Mouse (Mus musculus) kidney, postnatal 25 days (tissue): ENCODE results near the gene Acp1.
A peak's percentile ranks its signal among the peaks of the same experiment; 100 is the strongest.

Experiments used
- DNase-seq, 2 experiments: peaks; one replicate each; pipeline ENCODE4 v3.0.0; 2021; ENCODE audit warnings: mixed read lengths in 2 of 2

The Acp1 gene

DNA sequence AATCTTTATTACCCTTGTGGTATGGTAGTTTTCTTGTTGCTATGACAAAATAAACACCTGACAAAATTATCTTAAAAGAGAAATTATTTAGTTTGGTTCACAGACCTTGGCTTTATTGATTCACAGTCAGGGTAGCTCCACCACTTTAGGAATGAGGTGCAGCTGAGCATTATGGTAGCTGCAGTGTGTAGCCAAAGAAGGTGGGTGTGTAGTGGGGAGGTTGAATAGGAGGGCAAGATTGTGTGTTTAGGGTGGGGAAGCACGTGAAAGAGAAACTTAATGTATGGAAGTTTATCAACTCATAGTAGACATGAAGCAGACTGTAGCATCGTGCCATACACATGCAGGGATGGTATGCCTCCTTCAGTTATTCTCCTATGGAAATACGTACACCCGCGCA is 55.2 kb downstream of the Acp1 start:
- no peak for DNase-seq

DNA sequence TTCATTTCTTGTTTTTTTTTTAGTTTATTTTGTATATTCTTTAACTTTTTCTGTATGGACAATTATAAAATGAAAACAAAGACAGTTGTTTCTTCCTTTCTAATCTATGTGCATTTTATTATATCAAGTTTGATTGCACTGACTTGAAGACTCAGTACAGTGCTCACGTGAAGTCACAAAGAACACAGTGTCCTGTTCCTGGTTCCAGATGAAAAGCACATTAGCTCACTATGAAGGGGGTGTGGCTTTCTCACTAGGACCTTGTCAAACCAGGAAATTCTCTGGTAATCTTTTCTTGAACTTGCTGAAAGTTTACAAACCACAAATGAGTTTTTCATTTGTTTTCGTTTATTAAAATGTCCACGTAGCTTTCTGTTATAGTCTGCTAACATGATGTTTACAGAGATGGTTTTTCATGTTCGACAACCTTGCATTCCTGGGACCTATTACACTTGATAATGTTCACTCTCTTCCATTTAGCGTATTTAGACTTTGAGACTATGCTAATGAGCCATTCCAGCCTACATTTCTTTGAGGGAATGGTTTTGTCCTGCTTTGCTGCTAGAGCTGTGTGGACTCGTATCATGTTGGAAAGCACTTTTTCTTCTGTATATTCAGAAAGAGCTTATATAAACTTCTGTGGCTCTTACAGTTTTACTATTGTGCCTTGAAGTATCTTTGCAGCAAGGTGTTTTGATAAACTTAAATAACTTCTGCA is 55.8 kb downstream of the Acp1 start:
- peak; percentile 43 to 64 for DNase-seq

DNA sequence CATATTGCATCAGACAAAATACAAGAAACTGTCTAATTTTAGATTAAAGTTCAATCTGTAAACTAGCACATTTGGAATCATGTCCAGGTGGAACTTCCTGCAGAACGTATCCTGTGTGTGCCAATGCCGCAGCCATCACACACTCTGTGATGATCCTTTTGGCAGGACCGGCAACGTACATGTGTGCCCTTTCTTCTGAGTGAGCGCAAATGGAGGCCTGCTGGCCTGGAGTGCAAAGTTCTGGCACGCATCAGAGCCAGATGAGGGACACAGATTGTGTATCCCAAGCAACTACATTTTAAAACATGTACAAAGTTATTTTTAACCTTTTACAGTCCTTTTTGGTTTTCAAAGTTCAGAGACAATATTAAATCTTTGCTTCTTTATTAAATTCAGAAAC is 59.5 kb downstream of the Acp1 start:
- peak in 1 of 2 experiments; percentile 34 for DNase-seq

DNA sequence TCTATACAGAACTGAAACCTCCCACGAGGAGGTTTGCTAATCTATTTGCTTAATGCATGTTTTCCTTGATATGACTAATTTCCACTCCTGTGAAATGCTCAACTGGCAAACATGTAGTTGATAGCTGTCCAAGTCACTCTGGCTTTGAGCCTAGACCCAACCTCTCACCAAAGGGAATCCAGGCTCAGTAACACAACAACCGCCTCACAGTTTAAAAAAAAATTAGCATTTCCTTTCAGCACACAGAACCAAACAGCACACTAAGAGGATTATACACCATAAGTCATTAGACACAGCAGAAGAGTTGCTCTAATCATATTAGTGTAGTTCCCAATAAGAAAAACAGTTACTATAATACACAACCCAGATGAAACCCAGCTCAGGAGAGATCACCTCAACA is 60.5 kb downstream of the Acp1 start:
- DNase-seq: peak; percentile 31 to 39

DNA sequence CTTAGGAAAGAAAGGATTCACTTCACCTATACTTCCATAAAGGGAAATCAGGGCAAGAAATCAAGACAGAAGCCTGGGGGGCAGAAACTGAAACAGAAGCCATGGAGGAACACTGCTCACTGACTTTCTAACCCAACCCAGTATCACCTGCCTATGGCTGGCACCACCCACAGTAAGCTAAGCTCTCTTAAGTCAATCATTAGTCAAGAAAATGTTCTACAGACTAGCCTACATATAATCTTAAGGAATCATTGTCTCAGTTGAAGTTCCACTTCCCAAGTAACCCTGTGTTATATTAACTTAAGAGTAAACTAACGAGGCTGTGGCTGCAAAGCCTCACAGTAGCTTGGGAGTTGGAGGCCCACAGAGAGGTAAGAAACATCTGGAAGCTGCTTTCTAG is 62.9 kb downstream of the Acp1 start:
- DNase-seq: peak; percentile 41 to 63
